Mouse (Mus musculus): ENCODE measurements around the gene Zfp568.

DNA sequence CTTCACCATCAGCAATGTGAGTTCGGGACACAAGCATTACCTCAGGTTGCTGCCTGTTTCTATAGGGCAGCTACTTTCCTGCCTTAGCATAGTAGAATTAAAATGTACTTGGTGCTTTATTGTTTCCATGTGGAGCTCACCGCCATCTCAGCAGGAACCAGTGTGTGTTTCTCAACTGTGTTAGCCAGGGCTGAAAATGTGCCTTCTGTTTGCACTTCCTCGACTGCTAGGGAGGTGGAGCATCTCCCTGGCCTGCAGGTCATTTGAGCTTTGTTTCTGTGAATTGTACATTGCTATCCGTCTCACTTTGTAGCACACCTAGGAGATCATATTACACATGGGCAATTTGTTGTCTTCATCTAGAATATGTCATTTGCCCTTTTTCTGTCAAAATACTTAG lies 43.6 kb downstream of the Zfp568 start:
- TF ChIP-seq CTCF (conservative IDR thresholded peaks at IDR 0.05; ENCODE audit: low read length) (no peak), POU5F1 (IDR thresholded peaks at IDR 0.05; ENCODE audit: borderline replicate concordance, low read length) (no peak)

Data from E14TG2a.4 (cell line).